Mouse (Mus musculus) small intestine, adult 2 months (tissue): ENCODE measurements around the gene Isoc2a. TPM values are rescaled to one million over a fixed set of nuclear protein-coding genes. Genes with fewer than 3 reads are reported as not detected.

Experiments
- H3K27ac ChIP-seq: fragments of 200-500 bp; 2 replicates; pipeline ENCODE4 v1.5.1; 2012; ENCODE audit warnings: low read depth, low read length, control low read depth, inconsistent platforms; ENCODE audit not compliant: insufficient read depth
- H3K27me3 ChIP-seq: fragments of 200-500 bp; 2 replicates; pipeline ENCODE4 v1.6.1; 2012; ENCODE audit warnings: mild to moderate bottlenecking, moderate library complexity, low read length, inconsistent platforms; ENCODE audit not compliant: control insufficient read depth, insufficient read depth
- H3K36me3 ChIP-seq: fragments of 200-500 bp; 2 replicates; pipeline ENCODE4 v1.6.1; 2012; ENCODE audit warnings: mild to moderate bottlenecking, low read length, control low read depth, inconsistent platforms; ENCODE audit not compliant: control insufficient read depth, insufficient read depth
- H3K4me1 ChIP-seq: fragments of 200-500 bp; 2 replicates; pipeline ENCODE4 v1.6.1; 2012; ENCODE audit warnings: low read length, inconsistent platforms, mixed read lengths; ENCODE audit not compliant: control insufficient read depth, insufficient read depth, insufficient read length
- H3K4me3 ChIP-seq: fragments of 200-500 bp; 2 replicates; pipeline ENCODE4 v1.5.1; 2012; ENCODE audit warnings: low read depth, mild to moderate bottlenecking, control low read depth, inconsistent platforms, low read length, moderate library complexity
- CTCF ChIP-seq: fragments of 200-500 bp; IDR thresholded peaks from 2 replicates; pipeline ENCODE4 v1.5.1; 2012; ENCODE audit warnings: low read depth, mild to moderate bottlenecking, control low read depth, inconsistent platforms, low read length, moderate library complexity, mixed read lengths; ENCODE audit not compliant: insufficient replicate concordance, insufficient read length; ENCODE audit errors: extremely low read depth
- POLR2A ChIP-seq: fragments of 200-500 bp; IDR thresholded peaks from 2 replicates; pipeline ENCODE4 v1.6.1; 2012; ENCODE audit warnings: low read depth, mild to moderate bottlenecking, control low read depth, inconsistent platforms, low read length, moderate library complexity
- WGBS: fragments of 180-500 bp; shearing (Covaris S2); methylation state at CpG from one replicate; pipeline ENCODE4 v1.1.7; 2018; 5-methylcytosine and 5-hydroxymethylcytosine counted together
- polyA plus RNA-seq: library from polyadenylated mRNA; depleted of rRNA; stranded (reverse); fragments of >200 nt; gene quantifications from 2 replicates; pipeline ENCODE4 v1.2.3, GENCODE M21; 2012; rRNA removed

Gene Isoc2a
- polyA plus RNA-seq, result 13.4 and 15.5 TPM in 2 replicates

- TF ChIP-seq POLR2A (peak; percentile 96), CTCF (no peak)
- Histone ChIP-seq H3K36me3 (no peaks in the 10 kb centered on the region), H3K27ac (peak within 1 kb of the TSS; percentile 67), H3K27me3 (no peaks in the 10 kb centered on the region), H3K4me1 (peaks cover 17% of the 10 kb centered on the region; the same call in 1 of the 2 replicates), H3K4me3 (peak within 1 kb of the TSS; percentile 80)
- WGBS, result 0% methylated on average over 22 of the region's 22 CpGs
Observed at GRCm38 (mm10) chr7:4876753-4877221, at the start of gene Isoc2a. Gene Isoc2a, plus strand, starts transcription at chr7:4877153.

GRCm38 (mm10) chr7:4830476-4830875 lies 46.5 kb upstream of the Isoc2a start:
- no peak overlapping the region for H3K27ac ChIP-seq
- no peaks in the 10 kb centered on the region for H3K4me1 ChIP-seq
- no peak overlapping the region for H3K4me3 ChIP-seq
- TF ChIP-seq CTCF (no peak), POLR2A (no peak)
- H3K36me3 ChIP-seq, result no peaks in the 10 kb centered on the region
- 23% methylated on average over 12 of the region's 12 CpGs for WGBS
- H3K27me3 ChIP-seq, result no peaks in the 10 kb centered on the region

GRCm38 (mm10) chr7:4835631-4836327 lies 41.2 kb upstream of the Isoc2a start:
- H3K4me1 ChIP-seq, result peaks cover 6% of the 10 kb centered on the region
- no peaks in the 10 kb centered on the region for H3K36me3 ChIP-seq
- TF ChIP-seq CTCF (no peak), POLR2A (no peak)
- peak overlapping the region; percentile 60 for H3K4me3 ChIP-seq
- H3K27me3 ChIP-seq, result peaks cover 14% of the 10 kb centered on the region; the same call in 1 of the 2 replicates
- 3% methylated on average over 34 of the region's 34 CpGs for WGBS
- H3K27ac ChIP-seq, result no peak overlapping the region

- Histone ChIP-seq H3K27ac (no peak overlapping the region), H3K4me3 (peak overlapping the region; percentile 60), H3K27me3 (peaks cover 14% of the 10 kb centered on the region; the same call in 1 of the 2 replicates), H3K36me3 (no peaks in the 10 kb centered on the region), H3K4me1 (peaks cover 6% of the 10 kb centered on the region)
- TF ChIP-seq CTCF, result 0 out of 2 replicates have a peak, but pooled peaks have one; percentile 15
- TF ChIP-seq POLR2A, result no peak
- under 1% methylated on average over 48 of the region's 51 CpGs for WGBS
Observed at GRCm38 (mm10) chr7:4836351-4836792, 40.6 kb upstream of the Isoc2a start.

- no peak overlapping the region for H3K4me3 ChIP-seq
- peaks cover 6% of the 10 kb centered on the region for H3K4me1 ChIP-seq
- no peaks in the 10 kb centered on the region for H3K36me3 ChIP-seq
- TF ChIP-seq CTCF (no peak), POLR2A (no peak)
- no peak overlapping the region for H3K27ac ChIP-seq
- H3K27me3 ChIP-seq, result peaks cover 19% of the 10 kb centered on the region
- 16% methylated on average over 1 of the region's 1 CpGs for WGBS
Observed at GRCm38 (mm10) chr7:4837639-4838038, 39.3 kb upstream of the Isoc2a start.

- H3K4me1 ChIP-seq, result peaks cover 8% of the 10 kb centered on the region
- TF ChIP-seq CTCF, result no peak
- no peak for TF ChIP-seq POLR2A
- H3K4me3 ChIP-seq, result no peak overlapping the region
- H3K36me3 ChIP-seq, result no peaks in the 10 kb centered on the region
- 61% methylated on average over 5 of the region's 5 CpGs for WGBS
- peaks cover 30% of the 10 kb centered on the region for H3K27me3 ChIP-seq
- no peak overlapping the region for H3K27ac ChIP-seq
Observed at GRCm38 (mm10) chr7:4842077-4842476, 34.9 kb upstream of the Isoc2a start.

- WGBS, result 2% methylated on average over 16 of the region's 16 CpGs
- Histone ChIP-seq H3K4me3 (peak overlapping the region; percentile 35), H3K27me3 (peaks cover 30% of the 10 kb centered on the region), H3K4me1 (peaks cover 8% of the 10 kb centered on the region), H3K27ac (no peak overlapping the region), H3K36me3 (no peaks in the 10 kb centered on the region)
- TF ChIP-seq CTCF (no peak), POLR2A (no peak)
Observed at GRCm38 (mm10) chr7:4842634-4843131, 34.3 kb upstream of the Isoc2a start.
